ENCODE assay signal across 11 mouse cellular contexts in genomic region chr19:23771971-23772370, GRCm38 (mm10). TPM values are rescaled to one million over a fixed set of nuclear protein-coding genes. Genes with fewer than 3 reads are reported as not detected.
DNase-seq lines count a peak whose midpoint lies in the region; ATAC-seq and TF ChIP-seq lines count a peak whose summit lies in the region.
"Had no signal": no experiment of that assay in that cellular context is flagged by ENCODE, and none has a peak within 500 bp of the region (broad histone marks: within the 10 kb centered on the region; RNA-seq: fewer than 3 reads in every experiment).

No protein-coding gene starts in this region.

- no peak for TF ChIP-seq POLR2A in liver, adult 2 months (IDR thresholded peaks at IDR 0.05; ENCODE audit: extremely low read depth, insufficient read depth, low read length)
- no peak for TF ChIP-seq POLR2A in cortical plate, adult 2 months (IDR thresholded peaks at IDR 0.05; ENCODE audit: extremely low read depth, insufficient read depth, low read length)

- no peak overlapping the region for H3K4me3 ChIP-seq in liver, adult 2 months (ENCODE audit: insufficient read depth, low read depth, low read length)
- H3K4me3 ChIP-seq in liver, embryonic 12.5 days: no peak overlapping the region
- H3K4me3 ChIP-seq in cortical plate, adult 2 months (ENCODE audit: insufficient read depth, low read length): no peak overlapping the region
- H3K4me3 ChIP-seq in kidney, embryonic 16.5 days (ENCODE audit: low read length): no peak overlapping the region
- H3K4me3 ChIP-seq: kidney, embryonic 15.5 days; lung, embryonic 15.5 days; neural tube, embryonic 15.5 days had no signal

- no peaks in the 10 kb centered on the region for H3K27me3 ChIP-seq in liver, adult 2 months (ENCODE audit: control insufficient read depth, insufficient read depth, low read length)
- no peaks in the 10 kb centered on the region for H3K27me3 ChIP-seq in liver, embryonic 12.5 days (replicated peaks)
- no peaks in the 10 kb centered on the region for H3K27me3 ChIP-seq in splenic B cell, adult 2 months (ENCODE audit: control insufficient read depth, insufficient read depth, low read length, poor library complexity, severe bottlenecking)
- no peaks in the 10 kb centered on the region for H3K27me3 ChIP-seq in kidney, embryonic 16.5 days (ENCODE audit: insufficient read depth, low read length)
- H3K27me3 ChIP-seq: kidney, embryonic 15.5 days; lung, embryonic 15.5 days; neural tube, embryonic 15.5 days had no signal

- 75% methylated on average over 7 of the region's 7 CpGs for whole genome bisulfite sequencing in liver, adult 2 months
- WGBS in liver, embryonic 12.5 days (ENCODE audit: insufficient replicate concordance): 55% methylated on average over 7 of the region's 7 CpGs
- WGBS in kidney, embryonic 16.5 days: 78% methylated on average over 7 of the region's 7 CpGs

- H3K9ac ChIP-seq in liver, adult 2 months (ENCODE audit: low read depth, low read length): no peak overlapping the region
- H3K9ac ChIP-seq in liver, embryonic 12.5 days: no peak overlapping the region
- no peak overlapping the region for H3K9ac ChIP-seq in kidney, embryonic 16.5 days (replicated peaks; ENCODE audit: low read length)
- H3K9ac ChIP-seq: kidney, embryonic 15.5 days; lung, embryonic 15.5 days; neural tube, embryonic 15.5 days had no signal

- no peak for ATAC-seq in liver, embryonic 12.5 days
- ATAC-seq in kidney, embryonic 16.5 days (ENCODE audit: low FRiP score, low TSS enrichment): no peak

- H3K79me2 ChIP-seq in liver, adult 2 months (ENCODE audit: control insufficient read depth, insufficient read depth, low read length): no peaks in the 10 kb centered on the region

- TF ChIP-seq CTCF in liver, adult 2 months (IDR thresholded peaks at IDR 0.05; ENCODE audit: low read depth, low read length): peak; percentile 58
- TF ChIP-seq CTCF in cortical plate, adult 2 months (IDR thresholded peaks at IDR 0.05; ENCODE audit: extremely low read depth, insufficient read depth, low read length): 0 out of 2 replicates have a peak, but pooled peaks have one; percentile 7

- peak; percentile 16 for DNase-seq in adrenal gland, postnatal 10 days
- no peak for DNase-seq in adrenal gland, adult 2 months
- no peak for DNase-seq in liver, adult 2 months (ENCODE audit: extremely low read depth, low read depth, low spot score)
- peak; percentile 38 for DNase-seq in splenic B cell, adult 2 months (ENCODE audit: low read depth, low spot score)
- DNase-seq in layer of hippocampus, postnatal 10 days (ENCODE audit: low spot score in 2 of 2): no peak

- H3K36me3 ChIP-seq in liver, adult 2 months (ENCODE audit: control insufficient read depth, insufficient read depth, low read length): no peaks in the 10 kb centered on the region
- no peaks in the 10 kb centered on the region for H3K36me3 ChIP-seq in liver, embryonic 12.5 days
- H3K36me3 ChIP-seq in splenic B cell, adult 2 months (ENCODE audit: control insufficient read depth, insufficient read depth, low read length, poor library complexity, severe bottlenecking): no peaks in the 10 kb centered on the region
- no peaks in the 10 kb centered on the region for H3K36me3 ChIP-seq in kidney, embryonic 16.5 days (ENCODE audit: insufficient read depth, low read length)
- H3K36me3 ChIP-seq: kidney, embryonic 15.5 days; lung, embryonic 15.5 days; neural tube, embryonic 15.5 days had no signal

- no peaks in the 10 kb centered on the region for H3K9me3 ChIP-seq in liver, embryonic 12.5 days (replicated peaks)
- no peaks in the 10 kb centered on the region for H3K9me3 ChIP-seq in kidney, embryonic 16.5 days (ENCODE audit: low read length)
- H3K9me3 ChIP-seq: kidney, embryonic 15.5 days; lung, embryonic 15.5 days; neural tube, embryonic 15.5 days had no signal

- H3K27ac ChIP-seq in liver, adult 2 months (replicated peaks; ENCODE audit: insufficient read depth, low read depth, low read length): no peak overlapping the region
- H3K27ac ChIP-seq in liver, embryonic 12.5 days: no peak overlapping the region
- no peak overlapping the region for H3K27ac ChIP-seq in cortical plate, adult 2 months (ENCODE audit: insufficient read depth, low read length)
- H3K27ac ChIP-seq in kidney, embryonic 16.5 days (ENCODE audit: low read length): no peak overlapping the region
- H3K27ac ChIP-seq: kidney, embryonic 15.5 days; lung, embryonic 15.5 days; neural tube, embryonic 15.5 days had no signal

- no peaks in the 10 kb centered on the region for H3K4me1 ChIP-seq in liver, adult 2 months (ENCODE audit: control insufficient read depth, insufficient read depth, low read length)
- H3K4me1 ChIP-seq in liver, embryonic 12.5 days: no peaks in the 10 kb centered on the region
- H3K4me1 ChIP-seq in cortical plate, adult 2 months (ENCODE audit: control insufficient read depth, insufficient read depth, low read length): peaks cover 1% of the 10 kb centered on the region
- no peaks in the 10 kb centered on the region for H3K4me1 ChIP-seq in kidney, embryonic 16.5 days (ENCODE audit: insufficient read depth, low read length)
- H3K4me1 ChIP-seq: kidney, embryonic 15.5 days; lung, embryonic 15.5 days had no signal

- H3K4me2 ChIP-seq in liver, embryonic 12.5 days: no peak overlapping the region
- H3K4me2 ChIP-seq in kidney, embryonic 16.5 days (replicated peaks; ENCODE audit: low read depth, low read length): no peak overlapping the region
- H3K4me2 ChIP-seq: kidney, embryonic 15.5 days; lung, embryonic 15.5 days; neural tube, embryonic 15.5 days had no signal

RNA-seq across cellular contexts. Expression of gene Apba1, which starts 13.3 kb away (rescaled TPM):
- total RNA-seq in adrenal gland, postnatal 10 days (2021): 10 to 100 TPM in 1 of 2 experiments, 1 to 10 TPM in 1; 7.2 to 14.4 TPM
- total RNA-seq in adrenal gland, adult 2 months (2021): 1 to 10 TPM; 3.5 to 4.6 TPM
- 2.0 and 3.9 TPM in 2 replicates for polyA plus RNA-seq in adrenal gland, adult 2 months (2012; rRNA removed)
- total RNA-seq in liver, adult 2 months (2014; rRNA removed): 0.18 and 0.27 TPM in 2 replicates
- 0.15 and 0.16 TPM in 2 replicates for polyA plus RNA-seq in liver, adult 2 months (2012; rRNA removed)
- polyA plus RNA-seq in liver, embryonic 12.5 days (2016; fragmentation: Nextera tagmentation; extraction: Ambion mirVana): 0.01 and 0.05 TPM in 2 replicates
- polyA plus RNA-seq in cortical plate, adult 2 months (2012; rRNA removed): 82.0 and 87.6 TPM in 2 replicates
- total RNA-seq in layer of hippocampus, postnatal 10 days (2021): 100 to 1,000 TPM; 214 to 218 TPM
- 0.91 and 1.1 TPM in 2 replicates for polyA plus RNA-seq in kidney, embryonic 16.5 days (2015; fragmentation: Nextera tagmentation; extraction: Ambion mirVana)

Comparison
In these comparisons a context has a peak if more than half of its experiments do, and no peak if none do; other contexts are left out.
1. DNase-seq: peak in adrenal gland, postnatal 10 days (single experiment) and splenic B cell, adult 2 months (single experiment); none in adrenal gland, adult 2 months (single experiment), liver, adult 2 months (single experiment) and layer of hippocampus, postnatal 10 days (0 of 2).
2. RNA of gene Apba1, which starts 13.3 kb away (polyA plus RNA-seq): 82.0 to 87.6 TPM in cortical plate, adult 2 months; 2.0 to 3.9 TPM in adrenal gland, adult 2 months, 0.91 to 1.1 TPM in kidney, embryonic 16.5 days, 0.15 to 0.16 TPM in liver, adult 2 months and 0.01 to 0.05 TPM in liver, embryonic 12.5 days; every median in the first group is over 10 times any median in the second.